Mouse (Mus musculus) gastrocnemius, adult 8-10 months (tissue): ENCODE data around the gene Olfr30. TPM values are rescaled to one million over a fixed set of nuclear protein-coding genes. Genes with fewer than 3 reads are reported as not detected.
"Not testable (repeated sequence)": the region's sequence is repeated elsewhere in the genome, so short reads cannot be mapped to it uniquely, and the experiment has no call there.

Experiments
- DNase-seq, 2 experiments: peaks; one replicate each; pipeline ENCODE4 v3.0.0; 2022; ENCODE audit warnings: low spot score in 2 of 2
- total RNA-seq, 4 experiments: library from RNA; stranded (reverse); gene quantifications; 2 replicates each; pipeline ENCODE4 v1.2.4; 2022

Olfr30 gene
- not detected for total RNA-seq

- DNase-seq = no peak
Observed at GRCm38 (mm10) chr11:58462170-58462569, at the start of gene Olfr30. Gene Olfr30 (minus strand): TSS chr11:58462270.

- DNase-seq = not testable (repeated sequence)
Observed at GRCm38 (mm10) chr11:58509058-58509457, 47.0 kb upstream of the Olfr30 start.

GRCm38 (mm10) chr11:58502472-58502871 is 40.4 kb upstream of the Olfr30 start, which contains the start of gene Olfr331:
Gene Olfr331 (minus strand): TSS chr11:58502572.
- DNase-seq = not testable (repeated sequence)

- DNase-seq = no peak
Observed at GRCm38 (mm10) chr11:58499290-58499689, 37.2 kb upstream of the Olfr30 start.

- DNase-seq = no peak
Observed at GRCm38 (mm10) chr11:58498761-58499160, 36.7 kb upstream of the Olfr30 start.

GRCm38 (mm10) chr11:58492455-58492854 is 30.4 kb upstream of the Olfr30 start, which contains the start of gene Olfr332:
Gene Olfr332 (minus strand): TSS chr11:58492555.
- DNase-seq = no peak

GRCm38 (mm10) chr11:58453592-58453991 is 8.5 kb downstream of the Olfr30 start:
- DNase-seq = no peak

- no peak for DNase-seq
Observed at GRCm38 (mm10) chr11:58452759-58453158, 9.3 kb downstream of the Olfr30 start, which contains the start of gene Lypd9. Gene Lypd9 (minus strand): TSS chr11:58452923.

- no peak for DNase-seq
Observed at GRCm38 (mm10) chr11:58437866-58438265, 24.2 kb downstream of the Olfr30 start.

GRCm38 (mm10) chr11:58432259-58432658 is 29.8 kb downstream of the Olfr30 start, which contains the start of gene Gm12253:
Gene Gm12253 (plus strand): TSS chr11:58432559.
- DNase-seq = no peak

- no peak for DNase-seq
Observed at GRCm38 (mm10) chr11:58420815-58421214, 41.3 kb downstream of the Olfr30 start, which contains the start of gene 1810065E05Rik. Gene 1810065E05Rik (plus strand): TSS chr11:58421111.

GRCm38 (mm10) chr11:58418336-58418735 is 43.7 kb downstream of the Olfr30 start:
- DNase-seq = no peak

- no peak for DNase-seq
Observed at GRCm38 (mm10) chr11:58408066-58408465, 54.0 kb downstream of the Olfr30 start.

Other genes with a start within 250 kb of the Olfr30 start
- gene 4930438A08Rik, start 187.5 kb downstream of the Olfr30 start, total RNA-seq = not detected
- gene Zfp692, start 155.2 kb downstream of the Olfr30 start, total RNA-seq = 1 to 10 TPM; 2.5 to 5.3 (median 3.1) TPM
- gene Zfp672, start 131.9 kb downstream of the Olfr30 start, total RNA-seq = 10 to 100 TPM; 39.8 to 49.3 (median 40.6) TPM
- 10 to 100 TPM; 22.1 to 27.2 (median 24.4) TPM for gene Sh3bp5l, start 131.5 kb downstream of the Olfr30 start, total RNA-seq
- not detected for gene Lypd8, start 83.2 kb downstream of the Olfr30 start, total RNA-seq
- not detected for gene 1810065E05Rik, start 41.2 kb downstream of the Olfr30 start, total RNA-seq
- not detected for gene Gm12253, start 29.7 kb downstream of the Olfr30 start, total RNA-seq
- gene Lypd9, start 9.3 kb downstream of the Olfr30 start, total RNA-seq = not detected
- gene Olfr332, start 30.3 kb upstream of the Olfr30 start, total RNA-seq = not detected
- gene Olfr331, start 40.3 kb upstream of the Olfr30 start, total RNA-seq = not detected
- not detected for gene Olfr330, start 72.6 kb upstream of the Olfr30 start, total RNA-seq
- not detected for gene Olfr329-ps, start 84.2 kb upstream of the Olfr30 start, total RNA-seq
- gene Olfr328, start 93.4 kb upstream of the Olfr30 start, total RNA-seq = not detected
- gene Olfr224, start 108.3 kb upstream of the Olfr30 start, total RNA-seq = not detected
- gene Olfr325, start 115.5 kb upstream of the Olfr30 start, total RNA-seq = not detected
- not detected for gene Olfr324, start 132.8 kb upstream of the Olfr30 start, total RNA-seq
- gene 2210407C18Rik, start 153.8 kb upstream of the Olfr30 start, total RNA-seq = not detected
- gene Olfr323, start 168.2 kb upstream of the Olfr30 start, total RNA-seq = not detected
- gene Trim58, start 178.2 kb upstream of the Olfr30 start, total RNA-seq = not detected
- not detected for gene Olfr322, start 196.5 kb upstream of the Olfr30 start, total RNA-seq
- not detected for gene Olfr320, start 218.8 kb upstream of the Olfr30 start, total RNA-seq
- not detected for gene Olfr319, start 236.9 kb upstream of the Olfr30 start, total RNA-seq